Mouse (Mus musculus): Measurements from ENCODE around the gene Arhgap25.

- TF ChIP-seq CTCF (IDR thresholded peaks at IDR 0.05; ENCODE audit: low read depth, low read length) (no peak), EP300 (IDR thresholded peaks at IDR 0.05; ENCODE audit: insufficient read depth, low read depth, low read length) (no peak), POLR2A (IDR thresholded peaks at IDR 0.05; ENCODE audit: insufficient read depth, low read length) (no peak)
These were observed 57.8 kb downstream of the Arhgap25 start for GRCm38 (mm10) chr6:87475223-87475622.

Measured in ES-Bruce4 (cell line).